ENCODE assay signal across 7 mouse cellular contexts in the genomic region with DNA sequence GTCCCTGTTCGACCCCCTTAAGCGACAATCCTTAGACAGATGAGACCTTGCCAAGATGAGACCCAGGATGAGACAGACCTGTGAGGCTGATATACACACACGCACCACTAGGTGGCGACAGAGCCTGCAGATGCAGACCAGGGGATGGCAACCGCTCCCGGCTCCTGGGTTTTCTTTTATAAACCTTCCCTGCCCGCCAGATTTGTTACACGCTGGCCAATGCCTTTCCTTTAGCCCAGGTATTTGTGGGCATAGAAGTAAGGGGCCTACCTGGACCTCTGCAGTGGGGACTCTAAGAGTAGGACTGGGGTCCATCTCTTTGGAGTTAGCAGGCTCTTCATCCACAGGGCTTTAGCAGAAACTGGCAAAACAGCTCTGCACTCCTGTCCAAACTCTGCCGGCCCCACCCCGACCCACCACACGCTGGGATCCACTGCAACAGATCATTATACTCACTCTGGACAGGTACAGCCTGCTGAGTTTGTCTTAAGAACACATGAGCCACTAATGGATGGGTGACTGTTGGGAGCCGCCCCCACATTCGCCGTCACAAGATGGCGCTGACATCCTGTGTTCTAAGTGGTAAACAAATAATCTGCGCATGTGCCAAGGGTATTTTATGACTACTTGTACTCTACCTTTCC.
DNase-seq lines count a peak whose midpoint lies in the region; ATAC-seq and TF ChIP-seq lines count a peak whose summit lies in the region.

No protein-coding gene starts in this region.

- ATAC-seq in inflammation-experienced regulatory T-cells, adult 6 months = peak; percentile 51
- ATAC-seq in midbrain, embryonic 11.5 days (ENCODE audit: low FRiP score) = peak; percentile 61

- peaks cover 62% of the 10 kb centered on the region for H3K4me1 ChIP-seq in limb, embryonic 10.5 days
- H3K4me1 ChIP-seq in midbrain, embryonic 11.5 days (ENCODE audit: control insufficient read depth, insufficient read depth, low read length) = peaks cover 21% of the 10 kb centered on the region
- H3K4me1 ChIP-seq in small intestine, adult 2 months (ENCODE audit: control insufficient read depth, insufficient read depth, insufficient read length, low read length) = no peaks in the 10 kb centered on the region

- TF ChIP-seq CTCF in small intestine, adult 2 months (IDR thresholded peaks at IDR 0.05; ENCODE audit: extremely low read depth, insufficient read length, insufficient replicate concordance, low read depth, low read length) = peak; percentile 90

- peak overlapping the region; percentile 96 for H3K27ac ChIP-seq in limb, embryonic 10.5 days
- no peak overlapping the region; the same call in 1 of the 2 replicates for H3K27ac ChIP-seq in midbrain, embryonic 11.5 days (ENCODE audit: low read depth, low read length)
- H3K27ac ChIP-seq in small intestine, adult 2 months (ENCODE audit: insufficient read depth, low read depth, low read length) = peak overlapping the region; percentile 64; the same call in 1 of the 2 replicates

- H3K9ac ChIP-seq in midbrain, embryonic 11.5 days (ENCODE audit: low read length) = peak overlapping the region; percentile 54

- TF ChIP-seq POLR2A in small intestine, adult 2 months (IDR thresholded peaks at IDR 0.05; ENCODE audit: low read depth, low read length) = no peak

- no peaks in the 10 kb centered on the region for H3K9me3 ChIP-seq in limb, embryonic 10.5 days (replicated peaks)
- H3K9me3 ChIP-seq in midbrain, embryonic 11.5 days (ENCODE audit: control insufficient read depth, low read length) = no peaks in the 10 kb centered on the region

- H3K36me3 ChIP-seq in limb, embryonic 10.5 days = no peaks in the 10 kb centered on the region
- H3K36me3 ChIP-seq in midbrain, embryonic 11.5 days (ENCODE audit: control insufficient read depth, insufficient read depth, low read length) = no peaks in the 10 kb centered on the region
- H3K36me3 ChIP-seq in small intestine, adult 2 months (ENCODE audit: control insufficient read depth, insufficient read depth, low read length) = no peaks in the 10 kb centered on the region

- peak overlapping the region; percentile 66 for H3K4me3 ChIP-seq in limb, embryonic 10.5 days
- peak overlapping the region; percentile 30 for H3K4me3 ChIP-seq in midbrain, embryonic 11.5 days (ENCODE audit: low read depth, low read length)
- peak overlapping the region; percentile 71 for H3K4me3 ChIP-seq in small intestine, adult 2 months (ENCODE audit: low read depth, low read length)

- WGBS in limb, embryonic 10.5 days = 31% methylated on average over 16 of the region's 16 CpGs
- WGBS in midbrain, embryonic 11.5 days = 27% methylated on average over 15 of the region's 16 CpGs
- WGBS in small intestine, adult 2 months = 29% methylated on average over 16 of the region's 16 CpGs

- peak overlapping the region; percentile 56 for H3K4me2 ChIP-seq in midbrain, embryonic 11.5 days

- peak; percentile 45 for DNase-seq in adipocyte (ENCODE audit: low spot score)
- DNase-seq in embryo, embryonic 10.5 days (ENCODE audit: low spot score) = peak; percentile 91
- DNase-seq in gastrocnemius, postnatal 25 days = peak; percentile 44
- DNase-seq in limb, embryonic 10.5 days (ENCODE audit: low spot score) = peak; percentile 86
- DNase-seq in midbrain, embryonic 11.5 days (ENCODE audit: low spot score, missing footprints) = peak; percentile 99

- no peaks in the 10 kb centered on the region for H3K27me3 ChIP-seq in limb, embryonic 10.5 days (ENCODE audit: low read depth, poor library complexity, severe bottlenecking)
- peaks cover 5% of the 10 kb centered on the region; the same call in 1 of the 2 replicates for H3K27me3 ChIP-seq in midbrain, embryonic 11.5 days (ENCODE audit: control insufficient read depth, insufficient read depth, low read length)
- H3K27me3 ChIP-seq in small intestine, adult 2 months (ENCODE audit: control insufficient read depth, insufficient read depth, low read length) = no peaks in the 10 kb centered on the region

Comparison
In these comparisons a context has a peak if more than half of its experiments do, and no peak if none do; other contexts are left out.
1. DNase-seq: peak in every context shown above with its lines; median percentile 99 in midbrain, embryonic 11.5 days; 91 in embryo, embryonic 10.5 days; 86 in limb, embryonic 10.5 days; 45 in adipocyte; 44 in gastrocnemius, postnatal 25 days.